Mouse (Mus musculus): ENCODE measurements at regions not wholly inside any gene's neighbourhood (a gene's known extent, or its start where the extent isn't known, plus 50 kb on each side); places are given as distances from the start of the nearest gene placed in this dataset.

- DNase-seq (ENCODE audit: extremely low read depth) = no peak
- TF ChIP-seq NRF1 (IDR thresholded peaks at IDR 0.05; ENCODE audit: low read depth, low read length) (no peak), JUN (IDR thresholded peaks at IDR 0.05; ENCODE audit: insufficient read depth, low read depth, low read length) (no peak)
- dilution Hi-C loops (cut with MboI; ENCODE audit: extremely low pct_ligation_motif_present, extremely low pct_unique_long_range_greater_than_20kb, low sequenced_read_pairs) = no loop called here
Measured at GRCm38 (mm10) chr15:61670556-61670955, 747.7 kb upstream of the A1bg start.

GRCm38 (mm10) chr15:61660581-61660980 is 737.8 kb upstream of the A1bg start:
- no peaks in the 10 kb centered on the region for H3K79me2 ChIP-seq (replicated peaks; ENCODE audit: control insufficient read depth, extremely low read depth, insufficient read depth, poor library complexity, severe bottlenecking)
- H3K27ac ChIP-seq (ENCODE audit: insufficient read depth, low read depth) = no peak overlapping the region
- in situ Hi-C loops (cut with MboI; ENCODE audit: low pct_ligation_motif_present, low pct_unique_long_range_greater_than_20kb, low sequenced_read_pairs) = no loop called here
- H3K4me1 ChIP-seq (ENCODE audit: control insufficient read depth in 1 of 2, insufficient read depth in 2 of 2) = peaks cover 0 to 5% of the 10 kb centered on the region in 2 experiments; a peak in 1 of 4 replicates
- no peak overlapping the region for H3K4me2 ChIP-seq (ENCODE audit: insufficient read depth, low read depth, poor library complexity, severe bottlenecking)
- no peak overlapping the region for H3K4me3 ChIP-seq (replicated peaks in 1 of 3; ENCODE audit: low read depth in 2 of 3, low read length in 2 of 3, poor library complexity in 1 of 3)
- no peaks in the 10 kb centered on the region for H3K36me3 ChIP-seq (replicated peaks in 1 of 2; ENCODE audit: control insufficient read depth in 1 of 2, insufficient read depth in 1 of 2, low read length in 1 of 2)
- TF ChIP-seq USF1 (IDR thresholded peaks at IDR 0.05; ENCODE audit: low read depth, low read length) = no peak
- TF ChIP-seq EP300 (IDR thresholded peaks at IDR 0.05; ENCODE audit: low read length) = no peak
- no peak for TF ChIP-seq MYC (IDR thresholded peaks at IDR 0.05; ENCODE audit: low read depth, low read length)
- no peak for TF ChIP-seq ZC3H11A (IDR thresholded peaks at IDR 0.05; ENCODE audit: low read depth, low read length)
- TF ChIP-seq TCF12 (IDR thresholded peaks at IDR 0.05; ENCODE audit: low read depth, low read length) = no peak
- TF ChIP-seq CHD2 (IDR thresholded peaks at IDR 0.05; ENCODE audit: low read length) = no peak
- TF ChIP-seq POLR2A (IDR thresholded peaks at IDR 0.05; ENCODE audit: low read depth, low read length) = no peak
- TF ChIP-seq ELF1 (IDR thresholded peaks at IDR 0.05; ENCODE audit: low read depth, low read length) = no peak
- TF ChIP-seq MAZ (IDR thresholded peaks at IDR 0.05; ENCODE audit: low read depth, low read length) = no peak
- no peak for TF ChIP-seq GABPA (IDR thresholded peaks at IDR 0.05; ENCODE audit: insufficient replicate concordance, low read depth, low read length)
- TF ChIP-seq IRF4 (IDR thresholded peaks at IDR 0.05; ENCODE audit: low read depth, low read length) = no peak
- TF ChIP-seq SMC3 (IDR thresholded peaks at IDR 0.05; ENCODE audit: low read depth, low read length) = no peak
- TF ChIP-seq E2F4 (IDR thresholded peaks at IDR 0.05; ENCODE audit: insufficient replicate concordance, low read depth, low read length) = no peak
- TF ChIP-seq KAT2A (IDR thresholded peaks at IDR 0.05; ENCODE audit: insufficient replicate concordance, low read length) = no peak
- TF ChIP-seq RCOR1 (conservative IDR thresholded peaks at IDR 0.05; ENCODE audit: low read depth, low read length) = no peak
- H3K9ac ChIP-seq (ENCODE audit: insufficient read depth, low read depth) = no peak overlapping the region
- DNase-seq (ENCODE audit: extremely low read depth) = no peak
- dilution Hi-C loops (cut with MboI; ENCODE audit: extremely low pct_ligation_motif_present, extremely low pct_unique_long_range_greater_than_20kb, low sequenced_read_pairs) = no loop called here
- no peaks in the 10 kb centered on the region for H3K9me3 ChIP-seq (replicated peaks; ENCODE audit: low read length)
- no peaks in the 10 kb centered on the region for H3K27me3 ChIP-seq (replicated peaks)

More at GRCm38 (mm10) chr15:61670556-61670955, 747.7 kb upstream of the A1bg start:
- Histone ChIP-seq H3K79me2 (replicated peaks; ENCODE audit: control insufficient read depth, extremely low read depth, insufficient read depth, poor library complexity, severe bottlenecking) (no peaks in the 10 kb centered on the region), H3K36me3 (replicated peaks in 1 of 2; ENCODE audit: control insufficient read depth in 1 of 2, insufficient read depth in 1 of 2, low read length in 1 of 2) (no peaks in the 10 kb centered on the region), H3K9me3 (replicated peaks; ENCODE audit: low read length) (no peaks in the 10 kb centered on the region), H3K4me1 (ENCODE audit: control insufficient read depth in 1 of 2, insufficient read depth in 2 of 2) (no peaks in the 10 kb centered on the region), H3K4me2 (ENCODE audit: insufficient read depth, low read depth, poor library complexity, severe bottlenecking) (no peak overlapping the region), H3K27me3 (replicated peaks) (no peaks in the 10 kb centered on the region), H3K4me3 (replicated peaks in 1 of 3; ENCODE audit: low read depth in 2 of 3, low read length in 2 of 3, poor library complexity in 1 of 3) (no peak overlapping the region), H3K9ac (ENCODE audit: insufficient read depth, low read depth) (no peak overlapping the region), H3K27ac (ENCODE audit: insufficient read depth, low read depth) (no peak overlapping the region)
- in situ Hi-C loops (cut with MboI; ENCODE audit: low pct_ligation_motif_present, low pct_unique_long_range_greater_than_20kb, low sequenced_read_pairs) = no loop called here

All from CH12.LX (cell line).